Mouse (Mus musculus): Measurements from ENCODE around the gene Yju2. TPM values are rescaled to one million over a fixed set of nuclear protein-coding genes. Genes with fewer than 3 reads are reported as not detected.

Yju2 gene
- polyA plus RNA-seq, 1 experiment: 15.3 TPM

DNA sequence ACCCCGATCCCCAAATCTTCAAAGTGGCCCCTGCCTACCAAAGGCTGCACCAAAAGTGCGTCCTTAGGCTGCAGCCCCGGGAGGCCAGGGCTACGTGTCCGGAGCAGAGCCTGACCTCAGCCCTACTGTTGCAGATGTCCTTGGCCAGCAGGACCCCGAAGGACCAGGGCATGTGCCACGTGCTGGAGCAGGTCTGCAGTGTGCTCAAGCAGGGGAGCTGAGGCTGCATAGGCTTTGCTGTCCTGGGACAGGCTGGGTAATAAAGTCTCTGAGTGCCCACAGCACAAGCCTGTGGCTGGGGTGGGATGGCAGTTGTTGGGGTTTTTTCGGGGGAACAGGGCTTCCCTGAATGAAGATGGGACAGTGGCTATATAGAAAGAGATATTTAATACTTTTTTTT is 57.5 kb downstream of the Yju2 start:
- Histone ChIP-seq H3K27ac (ENCODE audit: insufficient read depth, low read depth, low read length) (no peak overlapping the region), H3K4me3 (ENCODE audit: insufficient read depth, low read length) (no peak overlapping the region), H3K4me1 (ENCODE audit: control insufficient read depth, insufficient read depth, low read length) (peaks cover 6% of the 10 kb centered on the region)
- TF ChIP-seq POLR2A (IDR thresholded peaks at IDR 0.05; ENCODE audit: borderline replicate concordance, low read depth, low read length) (no peak), CTCF (IDR thresholded peaks at IDR 0.05; ENCODE audit: low read depth, low read length) (no peak)

- TF ChIP-seq POLR2A (IDR thresholded peaks at IDR 0.05; ENCODE audit: borderline replicate concordance, low read depth, low read length) (no peak), CTCF (IDR thresholded peaks at IDR 0.05; ENCODE audit: low read depth, low read length) (no peak)
- peaks cover 13% of the 10 kb centered on the region for H3K4me1 ChIP-seq (ENCODE audit: control insufficient read depth, insufficient read depth, low read length)
- no peak overlapping the region for H3K27ac ChIP-seq (ENCODE audit: insufficient read depth, low read depth, low read length)
- H3K4me3 ChIP-seq (ENCODE audit: insufficient read depth, low read length): no peak overlapping the region
Observed at GRCm38 (mm10) chr17:56016793-56017785, 58.2 kb downstream of the Yju2 start.

DNA sequence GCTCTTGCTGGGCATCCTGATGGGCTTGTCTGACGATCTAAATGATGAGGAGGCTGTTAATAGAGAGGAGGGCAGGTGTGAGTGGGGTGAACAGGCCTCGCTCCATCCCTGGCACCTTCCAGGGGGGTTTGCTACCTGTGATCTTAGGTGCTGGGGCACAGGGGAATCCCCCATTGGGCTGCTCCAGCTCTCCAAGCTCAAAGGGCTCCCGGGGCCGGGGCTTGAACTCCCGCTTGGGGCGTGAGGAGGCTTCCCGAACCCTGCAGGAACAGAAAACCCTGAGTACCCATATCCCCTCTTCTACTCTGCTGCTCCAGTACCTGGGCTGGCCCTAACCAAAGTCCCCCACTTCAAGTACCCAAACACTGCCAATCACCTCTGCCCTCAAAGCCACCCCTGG is 58.9 kb downstream of the Yju2 start:
- TF ChIP-seq CTCF (IDR thresholded peaks at IDR 0.05; ENCODE audit: low read depth, low read length) (no peak), POLR2A (IDR thresholded peaks at IDR 0.05; ENCODE audit: borderline replicate concordance, low read depth, low read length) (no peak)
- H3K4me1 ChIP-seq (ENCODE audit: control insufficient read depth, insufficient read depth, low read length): peaks cover 20% of the 10 kb centered on the region
- H3K27ac ChIP-seq (ENCODE audit: insufficient read depth, low read depth, low read length): no peak overlapping the region
- no peak overlapping the region for H3K4me3 ChIP-seq (ENCODE audit: insufficient read depth, low read length)

Other genes starting within 250 kb of the Yju2 start
- 71.8 and 78.7 TPM in 2 replicates for gene Pot1b, start 246.5 kb upstream of the Yju2 start, polyA plus RNA-seq (2012; ENCODE audit: insufficient read depth, insufficient read length, missing spikeins)
- 20.0 and 22.8 TPM in 2 replicates for gene Adgre4, start 209.1 kb upstream of the Yju2 start, polyA plus RNA-seq (2012; ENCODE audit: insufficient read depth, insufficient read length, missing spikeins)
- 4.2 TPM in 2 replicates for gene Zfp119a, start 80.2 kb upstream of the Yju2 start, polyA plus RNA-seq (2012; ENCODE audit: insufficient read depth, insufficient read length, missing spikeins)
- 8.7 and 11.8 TPM in 2 replicates for gene Zfp959, start 67.0 kb upstream of the Yju2 start, polyA plus RNA-seq (2012; ENCODE audit: insufficient read depth, insufficient read length, missing spikeins)
- gene Zfp119b, start 9.6 kb upstream of the Yju2 start, polyA plus RNA-seq (2012; ENCODE audit: insufficient read depth, insufficient read length, missing spikeins): 5.7 and 7.9 TPM in 2 replicates
- 190 and 214 TPM in 2 replicates for gene Ebi3, start 6.5 kb upstream of the Yju2 start, polyA plus RNA-seq (2012; ENCODE audit: insufficient read depth, insufficient read length, missing spikeins)
- not detected in 2 replicates for gene Shd, start 11.4 kb downstream of the Yju2 start, polyA plus RNA-seq (2012; ENCODE audit: insufficient read depth, insufficient read length, missing spikeins)
- gene Fsd1, start 27.4 kb downstream of the Yju2 start, polyA plus RNA-seq (2012; ENCODE audit: insufficient read depth, insufficient read length, missing spikeins): not detected in 2 replicates
- 0.98 and 1.5 TPM in 2 replicates for gene Stap2, start 46.5 kb downstream of the Yju2 start, polyA plus RNA-seq (2012; ENCODE audit: insufficient read depth, insufficient read length, missing spikeins)
- 41.5 and 52.8 TPM in 2 replicates for gene Mpnd, start 46.6 kb downstream of the Yju2 start, polyA plus RNA-seq (2012; ENCODE audit: insufficient read depth, insufficient read length, missing spikeins)
- 98.2 and 99.0 TPM in 2 replicates for gene Sh3gl1, start 77.5 kb downstream of the Yju2 start, polyA plus RNA-seq (2012; ENCODE audit: insufficient read depth, insufficient read length, missing spikeins)
- gene Chaf1a, start 81.3 kb downstream of the Yju2 start, polyA plus RNA-seq (2012; ENCODE audit: insufficient read depth, insufficient read length, missing spikeins): 11.5 and 14.1 TPM in 2 replicates
- 55.7 and 67.6 TPM in 2 replicates for gene Ubxn6, start 115.9 kb downstream of the Yju2 start, polyA plus RNA-seq (2012; ENCODE audit: insufficient read depth, insufficient read length, missing spikeins)
- gene Hdgfl2, start 120.5 kb downstream of the Yju2 start, polyA plus RNA-seq (2012; ENCODE audit: insufficient read depth, insufficient read length, missing spikeins): 33.0 and 41.1 TPM in 2 replicates
- 0.16 TPM in 1 of 2 replicates, not detected in the other for gene Plin4, start 150.7 kb downstream of the Yju2 start, polyA plus RNA-seq (2012; ENCODE audit: insufficient read depth, insufficient read length, missing spikeins)
- gene Plin5, start 158.5 kb downstream of the Yju2 start, polyA plus RNA-seq (2012; ENCODE audit: insufficient read depth, insufficient read length, missing spikeins): not detected in 2 replicates
- gene Lrg1, start 162.9 kb downstream of the Yju2 start, polyA plus RNA-seq (2012; ENCODE audit: insufficient read depth, insufficient read length, missing spikeins): not detected in 2 replicates
- 7.8 and 8.1 TPM in 2 replicates for gene Sema6b, start 181.2 kb downstream of the Yju2 start, polyA plus RNA-seq (2012; ENCODE audit: insufficient read depth, insufficient read length, missing spikeins)
- 4.7 and 5.4 TPM in 2 replicates for gene Tnfaip8l1, start 203.4 kb downstream of the Yju2 start, polyA plus RNA-seq (2012; ENCODE audit: insufficient read depth, insufficient read length, missing spikeins)
- gene Mydgf, start 224.8 kb downstream of the Yju2 start, polyA plus RNA-seq (2012; ENCODE audit: insufficient read depth, insufficient read length, missing spikeins): 35.2 and 37.4 TPM in 2 replicates

All from bone marrow macrophage, adult 2 months (primary cell).